Mouse (Mus musculus) neural tube, embryonic 12.5 days (tissue): ENCODE data around the gene Orai3. TPM values are rescaled to one million over a fixed set of nuclear protein-coding genes. Genes with fewer than 3 reads are reported as not detected.

Source experiments
- ATAC-seq: fragments of 200-750 bp; cut with Nextera tagmentation; 2 replicates; pipeline ENCODE4 v1.8.0; 2017; ENCODE audit warnings: low read depth, mild to moderate bottlenecking, moderate TSS enrichment, moderate library complexity; ENCODE audit not compliant: low FRiP score
- H3K27ac ChIP-seq: fragments of 300-500 bp; sonication (generic); 2 replicates; pipeline ENCODE4 v1.5.1; 2016
- H3K27me3 ChIP-seq: fragments of 300-500 bp; sonication (generic); replicated peaks from 2 replicates; pipeline ENCODE4 v1.6.1; 2016; ENCODE audit warnings: mild to moderate bottlenecking
- H3K36me3 ChIP-seq: fragments of 300-500 bp; sonication (generic); 2 replicates; pipeline ENCODE4 v1.6.1; 2016; ENCODE audit warnings: mild to moderate bottlenecking
- H3K4me1 ChIP-seq: fragments of 300-500 bp; sonication (generic); 2 replicates; pipeline ENCODE4 v1.6.1; 2016
- H3K4me2 ChIP-seq: fragments of 300-500 bp; sonication (generic); replicated peaks from 2 replicates; pipeline ENCODE4 v1.6.1; 2016; ENCODE audit warnings: mild to moderate bottlenecking
- H3K4me3 ChIP-seq: fragments of 300-500 bp; sonication (generic); 2 replicates; pipeline ENCODE4 v1.5.1; 2016
- H3K9ac ChIP-seq: fragments of 300-500 bp; sonication (generic); 2 replicates; pipeline ENCODE4 v1.6.1; 2016; ENCODE audit warnings: mild to moderate bottlenecking
- H3K9me3 ChIP-seq: fragments of 300-500 bp; sonication (generic); 2 replicates; pipeline ENCODE4 v1.6.1; 2016; ENCODE audit warnings: mild to moderate bottlenecking
- WGBS: fragments of 180-500 bp; shearing (Covaris S2); methylation state at CpG from one replicate; pipeline ENCODE4 v1.1.7; 2016; 5-methylcytosine and 5-hydroxymethylcytosine counted together
- polyA plus RNA-seq: library from polyadenylated mRNA; unstranded; fragments of >200 nt; fragmentation: Nextera tagmentation; extraction: Ambion mirVana; gene quantifications from 2 replicates; pipeline ENCODE4 v1.2.1, GENCODE M21; 2016

Orai3 gene
- polyA plus RNA-seq, 1 experiment from 2014 or later = 7.9 TPM

GRCm38 (mm10) chr7:127823236-127824171 is 53.9 kb downstream of the Orai3 start:
- WGBS = 67% methylated on average over 11 of the region's 11 CpGs
- Histone ChIP-seq H3K9me3 (no peaks in the 10 kb centered on the region), H3K9ac (peak overlapping the region; percentile 88), H3K36me3 (no peaks in the 10 kb centered on the region), H3K27me3 (no peaks in the 10 kb centered on the region), H3K4me3 (peak overlapping the region; percentile 81), H3K27ac (no peak overlapping the region), H3K4me2 (peak overlapping the region; percentile 75), H3K4me1 (peaks cover 18% of the 10 kb centered on the region)
- peak; percentile 42 for ATAC-seq

- H3K27me3 ChIP-seq = no peaks in the 10 kb centered on the region
- peak; percentile 82 for ATAC-seq
- H3K4me2 ChIP-seq = peak within 1 kb of the TSS; percentile 75
- H3K36me3 ChIP-seq = no peaks in the 10 kb centered on the region
- peak within 1 kb of the TSS; percentile 70 for H3K27ac ChIP-seq
- no peaks in the 10 kb centered on the region for H3K9me3 ChIP-seq
- H3K9ac ChIP-seq = peak within 1 kb of the TSS; percentile 88
- H3K4me1 ChIP-seq = peaks cover 18% of the 10 kb centered on the region
- peak within 1 kb of the TSS; percentile 81 for H3K4me3 ChIP-seq
- 5% methylated on average over 34 of the region's 38 CpGs for WGBS
Measured at GRCm38 (mm10) chr7:127824176-127824871, 54.7 kb downstream of the Orai3 start, which contains the start of the genes Stx4a and Stx1b. Gene Stx4a (plus strand): TSS chr7:127824294. Gene Stx1b (minus strand): TSS chr7:127824549.

Other genes with a start within 250 kb of the Orai3 start
- gene Tmem265, start 208.4 kb upstream of the Orai3 start, polyA plus RNA-seq = 4.1 and 6.1 TPM in 2 replicates
- 49.2 and 54.8 TPM in 2 replicates for gene Phkg2, start 196.5 kb upstream of the Orai3 start, polyA plus RNA-seq
- 14.0 and 14.1 TPM in 2 replicates for gene Ccdc189, start 181.2 kb upstream of the Orai3 start, polyA plus RNA-seq
- 54.1 and 61.2 TPM in 2 replicates for gene Rnf40, start 181.0 kb upstream of the Orai3 start, polyA plus RNA-seq
- 31.8 and 35.3 TPM in 2 replicates for gene Zfp629, start 154.0 kb upstream of the Orai3 start, polyA plus RNA-seq
- gene Bcl7c, start 60.9 kb upstream of the Orai3 start, polyA plus RNA-seq = 71.1 and 74.7 TPM in 2 replicates
- gene Ctf1, start 57.1 kb upstream of the Orai3 start, polyA plus RNA-seq = 5.8 TPM in 2 replicates
- gene Ctf2, start 37.6 kb upstream of the Orai3 start, polyA plus RNA-seq = 0.22 and 0.28 TPM in 2 replicates
- gene Fbxl19, start 25.3 kb upstream of the Orai3 start, polyA plus RNA-seq = 10.2 and 13.0 TPM in 2 replicates
- gene Setd1a, start 6.9 kb downstream of the Orai3 start, polyA plus RNA-seq = 20.3 and 22.5 TPM in 2 replicates
- gene Gm49388, start 15.8 kb downstream of the Orai3 start, polyA plus RNA-seq = not detected in 2 replicates
- 7.8 and 9.0 TPM in 2 replicates for gene Hsd3b7, start 30.8 kb downstream of the Orai3 start, polyA plus RNA-seq
- gene Stx4a, start 54.5 kb downstream of the Orai3 start, polyA plus RNA-seq = 19.2 and 19.3 TPM in 2 replicates
- 19.0 and 19.2 TPM in 2 replicates for gene Stx1b, start 54.7 kb downstream of the Orai3 start, polyA plus RNA-seq
- gene Zfp646, start 106.4 kb downstream of the Orai3 start, polyA plus RNA-seq = 18.1 and 19.5 TPM in 2 replicates
- gene Zfp668, start 107.0 kb downstream of the Orai3 start, polyA plus RNA-seq = 34.7 and 38.9 TPM in 2 replicates
- gene Prss53, start 121.2 kb downstream of the Orai3 start, polyA plus RNA-seq = 0.98 and 1.1 TPM in 2 replicates
- not detected in 2 replicates for gene Gm21974, start 125.6 kb downstream of the Orai3 start, polyA plus RNA-seq
- 55.2 and 57.5 TPM in 2 replicates for gene Vkorc1, start 125.8 kb downstream of the Orai3 start, polyA plus RNA-seq
- 74.1 and 79.1 TPM in 2 replicates for gene Bckdk, start 134.3 kb downstream of the Orai3 start, polyA plus RNA-seq
- gene Kat8, start 142.7 kb downstream of the Orai3 start, polyA plus RNA-seq = 50.9 and 51.0 TPM in 2 replicates
- 0.58 and 1.1 TPM in 2 replicates for gene Prss8, start 160.3 kb downstream of the Orai3 start, polyA plus RNA-seq
- gene Prss36, start 176.9 kb downstream of the Orai3 start, polyA plus RNA-seq = 9.2 and 12.2 TPM in 2 replicates
- gene Fus, start 197.6 kb downstream of the Orai3 start, polyA plus RNA-seq = 481 and 511 TPM in 2 replicates
- 6.5 and 6.9 TPM in 2 replicates for gene Pycard, start 224.1 kb downstream of the Orai3 start, polyA plus RNA-seq
- gene Trim72, start 234.1 kb downstream of the Orai3 start, polyA plus RNA-seq = 0.23 TPM in 1 of 2 replicates, not detected in the other